Mouse (Mus musculus) brain, adult 2 months (tissue): ENCODE results near the gene Tfam.
A peak's percentile ranks its signal among the peaks of the same experiment; 100 is the strongest.

Source experiments
- DNase-seq: peaks from one replicate; pipeline ENCODE4 v3.0.0; 2011; ENCODE audit warnings: low read depth, low spot score

Gene Tfam

GRCm38 (mm10) chr10:71223101-71223500 lies 15.0 kb downstream of the Tfam start:
- DNase-seq, result no peak

GRCm38 (mm10) chr10:71222639-71223038 lies 15.4 kb downstream of the Tfam start:
- no peak for DNase-seq

GRCm38 (mm10) chr10:71218228-71218892 lies 19.7 kb downstream of the Tfam start:
- DNase-seq, result peak; percentile 93

GRCm38 (mm10) chr10:71215996-71216395 lies 22.1 kb downstream of the Tfam start:
- DNase-seq, result no peak

GRCm38 (mm10) chr10:71201512-71201911 lies 36.6 kb downstream of the Tfam start:
- no peak for DNase-seq

GRCm38 (mm10) chr10:71200964-71201363 lies 37.1 kb downstream of the Tfam start:
- peak; percentile 27 for DNase-seq

GRCm38 (mm10) chr10:71198676-71199075 lies 39.4 kb downstream of the Tfam start:
- no peak for DNase-seq

GRCm38 (mm10) chr10:71197036-71197785 lies 40.9 kb downstream of the Tfam start:
- DNase-seq, result peak; percentile 18

GRCm38 (mm10) chr10:71195501-71195900 lies 42.6 kb downstream of the Tfam start:
- DNase-seq, result peak; percentile 24

- DNase-seq, result no peak
Observed at GRCm38 (mm10) chr10:71194713-71195112, 43.4 kb downstream of the Tfam start.

- DNase-seq, result no peak
Observed at GRCm38 (mm10) chr10:71193319-71193718, 44.8 kb downstream of the Tfam start.

- peak; percentile 18 for DNase-seq
Observed at GRCm38 (mm10) chr10:71192886-71193285, 45.2 kb downstream of the Tfam start.

GRCm38 (mm10) chr10:71188681-71189080 lies 49.4 kb downstream of the Tfam start:
- no peak for DNase-seq

GRCm38 (mm10) chr10:71185059-71185458 lies 53.0 kb downstream of the Tfam start:
- no peak for DNase-seq

- DNase-seq, result no peak
Observed at GRCm38 (mm10) chr10:71183339-71184031, 54.6 kb downstream of the Tfam start.

GRCm38 (mm10) chr10:71181931-71182330 lies 56.1 kb downstream of the Tfam start:
- no peak for DNase-seq

GRCm38 (mm10) chr10:71181091-71181490 lies 57.0 kb downstream of the Tfam start:
- DNase-seq, result no peak

- no peak for DNase-seq
Observed at GRCm38 (mm10) chr10:71180057-71180456, 58.0 kb downstream of the Tfam start.

GRCm38 (mm10) chr10:71177201-71177600 lies 60.9 kb downstream of the Tfam start:
- DNase-seq, result no peak

- no peak for DNase-seq
Observed at GRCm38 (mm10) chr10:71176341-71176740, 61.7 kb downstream of the Tfam start.
